Mouse (Mus musculus) lung, postnatal 25 days (tissue): ENCODE measurements around the gene Abcg4.

Experiments used
- DNase-seq: peaks from one replicate; pipeline ENCODE4 v3.0.0; 2022; ENCODE audit warnings: low spot score

Abcg4 gene

DNA sequence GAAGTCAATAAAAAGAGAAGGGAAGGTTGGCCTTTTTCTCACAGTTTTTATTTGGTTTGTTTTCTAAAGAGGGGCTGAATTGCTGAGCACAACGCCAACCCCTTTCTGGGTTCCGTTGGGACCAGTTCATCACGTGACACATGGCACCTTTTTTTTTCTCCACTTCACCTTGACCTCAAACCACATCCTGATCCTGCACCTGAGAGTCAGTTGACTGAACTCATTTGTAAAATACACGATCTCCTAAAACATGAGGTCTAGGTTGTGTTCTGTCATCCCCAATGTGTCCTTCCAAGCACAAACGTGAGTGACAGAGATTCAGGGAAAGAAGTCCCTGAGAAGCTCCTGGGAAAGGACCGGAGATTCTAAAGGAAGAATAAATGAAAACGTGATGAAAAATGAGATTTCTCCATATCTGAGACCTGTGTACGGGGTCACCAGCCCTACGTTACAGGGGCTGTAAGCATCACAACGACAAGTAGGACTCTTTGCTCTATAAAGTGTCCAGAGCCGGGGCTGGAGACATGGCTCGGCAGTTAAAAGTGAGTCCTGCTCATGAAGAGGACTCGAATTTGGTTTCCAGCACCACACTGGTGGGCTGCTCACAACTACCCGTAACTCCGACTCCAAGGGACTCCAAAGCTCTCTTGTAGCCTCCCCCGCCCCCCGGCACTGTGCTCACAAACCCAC lies 49.8 kb downstream of the Abcg4 start:
- DNase-seq, result peak; percentile 19

- no peak for DNase-seq
Measured at GRCm38 (mm10) chr9:44237128-44237527, 51.3 kb downstream of the Abcg4 start.

GRCm38 (mm10) chr9:44236601-44237000 lies 51.8 kb downstream of the Abcg4 start:
- DNase-seq, result no peak

GRCm38 (mm10) chr9:44234479-44235427 lies 53.7 kb downstream of the Abcg4 start:
- peak; percentile 72 for DNase-seq

GRCm38 (mm10) chr9:44233802-44234478 lies 54.5 kb downstream of the Abcg4 start, which contains the start of gene Cbl:
Gene Cbl (minus strand): TSS chr9:44234049.
- DNase-seq, result peak; percentile 99

DNA sequence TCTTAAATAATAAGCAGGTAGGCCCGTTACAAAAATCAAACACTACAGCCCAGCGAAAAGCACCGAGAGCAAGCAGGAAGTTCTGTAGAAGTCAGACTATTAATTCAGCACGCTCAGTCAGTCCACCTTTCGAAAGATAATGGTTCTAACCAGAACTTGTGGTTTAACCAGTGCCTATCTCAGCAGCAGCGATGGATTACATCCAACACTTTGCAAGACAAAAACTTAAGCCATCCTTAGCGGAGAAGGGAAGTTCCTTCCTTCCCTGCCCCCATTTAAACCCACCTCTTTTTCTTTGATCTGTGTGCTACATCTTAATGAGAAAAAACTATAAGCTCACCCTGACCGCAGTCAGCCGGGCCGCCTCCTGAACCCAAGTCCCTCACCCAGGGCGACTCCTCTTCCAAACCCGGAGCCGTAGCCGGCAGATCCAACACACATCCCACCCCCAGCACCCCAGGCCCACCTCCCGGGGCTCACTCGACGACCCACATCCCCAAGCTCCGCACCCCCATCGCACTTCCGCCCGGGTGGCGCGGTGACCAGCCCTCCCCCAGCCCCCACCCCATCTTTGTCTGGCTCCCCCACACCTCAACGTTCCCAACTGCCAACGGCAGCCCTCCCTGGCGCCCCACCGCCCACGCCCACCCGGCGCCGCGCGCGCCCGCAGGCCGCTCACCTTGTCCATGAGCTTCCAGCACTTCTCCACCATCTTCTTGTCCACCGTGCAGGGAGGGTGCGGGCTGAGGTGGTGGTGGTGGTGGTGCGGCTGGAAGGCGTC lies 55.2 kb downstream of the Abcg4 start:
- peak; percentile 20 for DNase-seq

- no peak for DNase-seq
Measured at GRCm38 (mm10) chr9:44231609-44232008, 56.8 kb downstream of the Abcg4 start.

GRCm38 (mm10) chr9:44225993-44226392 lies 62.4 kb downstream of the Abcg4 start:
- DNase-seq, result no peak
